Mouse (Mus musculus) hindbrain, embryonic 16.5 days (tissue): ENCODE data around the gene Cbfa2t3. TPM values are rescaled to one million over a fixed set of nuclear protein-coding genes. Genes with fewer than 3 reads are reported as not detected.
A peak's percentile ranks its signal among the peaks of the same experiment; 100 is the strongest.

Source experiments
- ATAC-seq: fragments of 200-750 bp; cut with Nextera tagmentation; 2 replicates; pipeline ENCODE4 v1.8.0; 2017; ENCODE audit warnings: moderate TSS enrichment, moderate library complexity
- H3K27ac ChIP-seq: fragments of 300-500 bp; sonication (generic); 2 replicates; pipeline ENCODE4 v1.5.1; 2014; ENCODE audit warnings: low read depth, mild to moderate bottlenecking, control low read depth, low read length, moderate library complexity
- H3K27me3 ChIP-seq: fragments of 300-500 bp; sonication (generic); replicated peaks from 2 replicates; pipeline ENCODE4 v1.6.1; 2014; ENCODE audit warnings: low read length; ENCODE audit not compliant: control insufficient read depth, insufficient read depth
- H3K36me3 ChIP-seq: fragments of 300-500 bp; sonication (generic); 2 replicates; pipeline ENCODE4 v1.6.1; 2014; ENCODE audit warnings: mild to moderate bottlenecking, low read length, moderate library complexity, mixed read lengths; ENCODE audit not compliant: control insufficient read depth, insufficient read depth
- H3K4me1 ChIP-seq: fragments of 300-500 bp; sonication (generic); 2 replicates; pipeline ENCODE4 v1.6.1; 2014; ENCODE audit warnings: low read depth, low read length; ENCODE audit not compliant: control insufficient read depth, insufficient read depth
- H3K4me2 ChIP-seq: fragments of 300-500 bp; sonication (generic); 2 replicates; pipeline ENCODE4 v1.6.1; 2014; ENCODE audit warnings: mild to moderate bottlenecking, low read length, control low read depth, moderate library complexity
- H3K4me3 ChIP-seq: fragments of 300-500 bp; sonication (generic); 2 replicates; pipeline ENCODE4 v1.5.1; 2014; ENCODE audit warnings: mild to moderate bottlenecking, low read length, control low read depth, moderate library complexity
- H3K9ac ChIP-seq: fragments of 300-500 bp; sonication (generic); 2 replicates; pipeline ENCODE4 v1.6.1; 2014; ENCODE audit warnings: low read depth, mild to moderate bottlenecking, control low read depth, low read length, moderate library complexity
- H3K9me3 ChIP-seq: fragments of 300-500 bp; sonication (generic); 2 replicates; pipeline ENCODE4 v1.6.1; 2014; ENCODE audit warnings: mild to moderate bottlenecking, low read length, moderate library complexity; ENCODE audit not compliant: control insufficient read depth
- WGBS: fragments of 180-500 bp; shearing (Covaris S2); extraction: QIAGEN DNeasy Blood & Tissue Kit; methylation state at CpG from one replicate; pipeline ENCODE4 v1.1.7; 2014; 5-methylcytosine and 5-hydroxymethylcytosine counted together
- polyA plus RNA-seq: library from polyadenylated mRNA; unstranded; fragments of >200 nt; fragmentation: Nextera tagmentation; extraction: Ambion mirVana; gene quantifications from 2 replicates; pipeline ENCODE4 v1.2.1, GENCODE M21; 2015

The Cbfa2t3 gene
- polyA plus RNA-seq, 1 experiment from 2014 or later = 12.6 TPM

- Histone ChIP-seq H3K9ac (no peak overlapping the region), H3K36me3 (no peaks in the 10 kb centered on the region), H3K27me3 (no peaks in the 10 kb centered on the region), H3K27ac (no peak overlapping the region), H3K9me3 (no peaks in the 10 kb centered on the region), H3K4me1 (peaks cover 41% of the 10 kb centered on the region), H3K4me2 (no peak overlapping the region), H3K4me3 (no peak overlapping the region)
- WGBS = 89% methylated on average over 11 of the region's 11 CpGs
- ATAC-seq = no peak
These were observed 37.7 kb upstream of the Cbfa2t3 start for GRCm38 (mm10) chr8:122736623-122737022.

GRCm38 (mm10) chr8:122735542-122736473, 36.9 kb upstream of the Cbfa2t3 start:
- no peaks in the 10 kb centered on the region for H3K27me3 ChIP-seq
- H3K27ac ChIP-seq = peak overlapping the region; percentile 59
- no peak overlapping the region for H3K4me2 ChIP-seq
- no peak overlapping the region for H3K4me3 ChIP-seq
- H3K9ac ChIP-seq = no peak overlapping the region
- H3K4me1 ChIP-seq = peaks cover 40% of the 10 kb centered on the region
- WGBS = 40% methylated on average over 19 of the region's 19 CpGs
- ATAC-seq = no peak
- no peaks in the 10 kb centered on the region for H3K36me3 ChIP-seq
- H3K9me3 ChIP-seq = no peaks in the 10 kb centered on the region

DNA sequence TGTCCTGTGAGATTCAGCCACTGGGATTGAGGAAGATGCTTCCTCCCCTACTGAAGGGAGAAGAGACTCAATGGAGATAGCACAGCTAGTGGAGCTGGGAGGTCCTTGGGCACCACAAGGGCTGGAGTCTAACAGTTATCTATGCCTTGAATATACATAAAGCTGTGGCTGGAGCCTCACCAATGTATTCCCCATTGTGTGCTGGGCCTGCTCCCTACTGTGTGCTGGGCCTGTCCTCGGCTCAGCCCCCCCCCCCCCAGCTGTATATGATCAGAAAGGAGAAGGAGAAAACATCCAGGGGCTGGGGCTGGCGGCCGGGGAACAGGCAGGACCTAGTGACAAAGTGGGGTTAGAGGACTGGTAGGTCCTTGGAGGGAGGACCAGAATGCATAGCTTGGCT, 36.2 kb upstream of the Cbfa2t3 start:
- Histone ChIP-seq H3K36me3 (no peaks in the 10 kb centered on the region), H3K9me3 (no peaks in the 10 kb centered on the region), H3K4me1 (peaks cover 38% of the 10 kb centered on the region), H3K27me3 (no peaks in the 10 kb centered on the region), H3K4me3 (no peak overlapping the region), H3K4me2 (no peak overlapping the region), H3K9ac (no peak overlapping the region), H3K27ac (peak overlapping the region; percentile 59)
- no peak for ATAC-seq
- WGBS = 46% methylated on average over 3 of the region's 3 CpGs

DNA sequence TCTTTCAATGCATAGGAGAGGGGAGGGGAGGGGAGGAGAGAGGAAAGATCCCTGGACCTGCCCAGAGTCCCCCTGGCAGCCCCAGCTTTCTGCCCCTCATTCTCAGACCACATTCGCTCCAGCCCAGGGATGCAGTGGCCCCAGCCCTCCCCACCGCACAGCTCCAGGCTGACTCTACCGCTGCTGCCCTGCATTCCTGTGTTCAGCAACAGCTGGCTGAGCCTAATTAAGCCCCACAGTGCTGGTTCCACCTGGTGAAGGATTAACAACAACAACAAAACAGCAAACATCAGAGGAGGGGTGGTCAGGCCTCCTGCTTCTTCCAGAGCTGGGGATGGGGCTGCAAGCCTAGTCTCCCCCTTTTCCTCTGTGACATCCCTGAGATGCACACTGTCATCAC, 29.7 kb upstream of the Cbfa2t3 start:
- H3K27ac ChIP-seq = no peak overlapping the region
- H3K9me3 ChIP-seq = no peaks in the 10 kb centered on the region
- ATAC-seq = peak; percentile 29; the same call in 1 of the 2 replicates
- H3K4me1 ChIP-seq = no peaks in the 10 kb centered on the region; the same call in 1 of the 2 replicates
- no peak overlapping the region for H3K4me3 ChIP-seq
- no peak overlapping the region for H3K4me2 ChIP-seq
- H3K36me3 ChIP-seq = no peaks in the 10 kb centered on the region
- no peaks in the 10 kb centered on the region for H3K27me3 ChIP-seq
- H3K9ac ChIP-seq = no peak overlapping the region
- 26% methylated on average over 3 of the region's 3 CpGs for WGBS

DNA sequence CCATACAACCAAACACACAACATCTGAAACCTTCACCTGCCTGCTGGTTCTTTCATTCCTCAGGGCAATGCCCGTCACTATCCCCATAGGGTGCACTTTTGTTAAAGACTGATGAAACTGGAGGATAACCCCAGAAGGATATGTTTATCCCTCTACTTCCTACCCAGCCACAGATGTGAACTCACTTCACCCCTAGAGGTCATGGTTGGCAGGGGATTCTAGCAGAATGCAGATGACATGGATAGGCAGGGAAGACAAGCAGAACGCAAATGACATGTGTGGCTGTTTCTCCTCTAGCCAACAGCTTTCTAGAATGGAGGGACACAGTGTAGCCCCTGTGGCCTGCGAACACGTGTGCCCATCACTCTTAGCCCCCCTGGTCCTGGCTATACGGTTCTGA, 28.5 kb upstream of the Cbfa2t3 start:
- H3K27me3 ChIP-seq = no peaks in the 10 kb centered on the region
- no peak overlapping the region for H3K4me3 ChIP-seq
- no peaks in the 10 kb centered on the region for H3K9me3 ChIP-seq
- WGBS = 56% methylated on average over 5 of the region's 5 CpGs
- H3K9ac ChIP-seq = no peak overlapping the region
- H3K36me3 ChIP-seq = no peaks in the 10 kb centered on the region
- no peak for ATAC-seq
- no peak overlapping the region for H3K4me2 ChIP-seq
- H3K4me1 ChIP-seq = no peaks in the 10 kb centered on the region
- no peak overlapping the region for H3K27ac ChIP-seq

- no peak overlapping the region for H3K4me3 ChIP-seq
- no peaks in the 10 kb centered on the region for H3K36me3 ChIP-seq
- H3K27me3 ChIP-seq = no peaks in the 10 kb centered on the region
- no peak overlapping the region for H3K9ac ChIP-seq
- no peaks in the 10 kb centered on the region for H3K4me1 ChIP-seq
- WGBS = 64% methylated on average over 2 of the region's 2 CpGs
- H3K4me2 ChIP-seq = no peak overlapping the region
- H3K9me3 ChIP-seq = no peaks in the 10 kb centered on the region
- no peak for ATAC-seq
- no peak overlapping the region for H3K27ac ChIP-seq
These were observed 27.9 kb upstream of the Cbfa2t3 start for GRCm38 (mm10) chr8:122726789-122727188.

GRCm38 (mm10) chr8:122725187-122725586, 26.3 kb upstream of the Cbfa2t3 start:
- no peak overlapping the region for H3K9ac ChIP-seq
- H3K4me1 ChIP-seq = peaks cover 13% of the 10 kb centered on the region
- ATAC-seq = no peak
- 92% methylated on average over 6 of the region's 6 CpGs for WGBS
- no peaks in the 10 kb centered on the region for H3K36me3 ChIP-seq
- H3K9me3 ChIP-seq = no peaks in the 10 kb centered on the region
- H3K4me2 ChIP-seq = no peak overlapping the region
- no peaks in the 10 kb centered on the region for H3K27me3 ChIP-seq
- no peak overlapping the region for H3K4me3 ChIP-seq
- no peak overlapping the region for H3K27ac ChIP-seq

- Histone ChIP-seq H3K4me2 (peak overlapping the region; percentile 45; the same call in 1 of the 2 replicates), H3K9me3 (no peaks in the 10 kb centered on the region), H3K27ac (peak overlapping the region; percentile 78), H3K27me3 (no peaks in the 10 kb centered on the region), H3K36me3 (no peaks in the 10 kb centered on the region), H3K4me1 (peaks cover 20% of the 10 kb centered on the region), H3K4me3 (no peak overlapping the region), H3K9ac (peak overlapping the region; percentile 37)
- WGBS = 33% methylated on average over 14 of the region's 14 CpGs
- ATAC-seq = peak; percentile 75
These were observed 22.1 kb upstream of the Cbfa2t3 start for GRCm38 (mm10) chr8:122720811-122721640.
